Mouse (Mus musculus): ENCODE data around the gene Wdr46. TPM values are rescaled to one million over a fixed set of nuclear protein-coding genes. Genes with fewer than 3 reads are reported as not detected.

Wdr46 gene
- polyA plus RNA-seq, 1 experiment from 2014 or later: 20.1 TPM

DNA sequence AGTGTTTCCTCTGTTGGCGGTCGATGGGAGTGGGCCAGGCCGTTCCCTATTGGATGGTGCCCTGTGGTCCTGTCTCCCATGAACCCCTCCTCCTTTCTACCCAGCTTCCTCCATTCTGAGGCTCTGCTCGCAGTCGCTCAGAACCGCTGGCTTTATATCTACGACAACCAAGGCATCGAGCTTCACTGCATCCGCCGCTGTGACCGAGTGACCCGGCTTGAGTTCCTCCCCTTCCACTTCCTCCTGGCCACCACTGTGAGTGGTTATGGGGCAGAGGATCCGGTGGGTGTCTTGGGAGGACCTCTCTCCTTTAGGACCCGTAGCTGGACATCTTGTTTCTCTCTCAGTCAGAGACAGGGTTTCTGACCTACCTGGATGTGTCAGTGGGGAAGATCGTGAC is 3.0 kb downstream of the Wdr46 start:
- H3K4me3 ChIP-seq (replicated peaks; ENCODE audit: low read depth, low read length): no peak overlapping the region
- H3K4me2 ChIP-seq (ENCODE audit: low read length): no peak overlapping the region
- peaks cover 7% of the 10 kb centered on the region; the same call in 1 of the 2 replicates for H3K4me1 ChIP-seq (replicated peaks; ENCODE audit: insufficient read depth, low read length)
- DNase-seq (ENCODE audit: low spot score) (no peak), ATAC-seq (replicated peaks; ENCODE audit: low FRiP score, low read depth) (no peak)
- H3K36me3 ChIP-seq (ENCODE audit: insufficient read depth, low read length): peaks cover 10% of the 10 kb centered on the region; the same call in 1 of the 2 replicates
- no peaks in the 10 kb centered on the region for H3K27me3 ChIP-seq (ENCODE audit: insufficient read depth, low read length)
- WGBS: 92% methylated on average over 15 of the region's 15 CpGs
- H3K27ac ChIP-seq: no peak overlapping the region
- no peak for TF ChIP-seq CTCF (IDR thresholded peaks at IDR 0.05; ENCODE audit: low read depth)
- no peak overlapping the region for H3K9ac ChIP-seq (ENCODE audit: low read depth, low read length)
- H3K9me3 ChIP-seq (replicated peaks; ENCODE audit: low read length): no peaks in the 10 kb centered on the region

DNA sequence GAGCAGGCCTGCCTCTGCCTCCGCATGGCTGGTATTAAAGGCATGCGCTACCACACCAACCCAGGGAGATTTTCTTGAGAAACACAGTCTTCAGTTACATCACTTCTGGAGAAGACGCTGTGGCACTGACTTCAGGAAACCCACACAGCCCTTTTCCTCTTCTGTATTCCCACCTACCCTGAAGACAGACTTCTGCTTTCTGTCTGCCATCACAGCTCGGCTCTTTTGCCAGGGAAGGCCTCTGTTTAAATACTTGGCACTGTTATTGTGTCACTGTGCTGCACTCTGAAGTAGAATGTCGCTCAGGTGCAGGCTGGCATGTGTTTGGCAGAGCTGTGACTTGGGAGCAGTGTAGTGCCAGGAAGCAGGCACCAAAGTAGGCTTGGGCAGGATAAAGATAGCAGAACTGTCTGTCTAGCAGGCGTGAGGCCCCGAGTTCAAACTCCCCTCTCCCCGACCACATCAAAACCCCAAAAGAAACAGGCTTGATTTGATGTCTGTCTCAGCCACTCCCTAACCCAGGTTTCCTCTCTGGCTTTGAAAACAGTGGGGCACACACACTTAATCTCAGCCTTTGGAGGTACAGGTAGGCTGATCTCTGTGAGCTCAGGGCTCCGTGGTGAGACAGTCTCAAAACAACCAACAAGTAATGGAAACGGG is 7.1 kb downstream of the Wdr46 start:
- H3K27me3 ChIP-seq (ENCODE audit: insufficient read depth, low read length): no peaks in the 10 kb centered on the region
- peaks cover 13% of the 10 kb centered on the region; the same call in 1 of the 2 replicates for H3K4me1 ChIP-seq (replicated peaks; ENCODE audit: insufficient read depth, low read length)
- 86% methylated on average over 10 of the region's 10 CpGs for WGBS
- no peak for ATAC-seq (replicated peaks; ENCODE audit: low FRiP score, low read depth)
- H3K4me2 ChIP-seq (ENCODE audit: low read length): no peak overlapping the region
- no peak for TF ChIP-seq CTCF (IDR thresholded peaks at IDR 0.05; ENCODE audit: low read depth)
- H3K9me3 ChIP-seq (replicated peaks; ENCODE audit: low read length): no peaks in the 10 kb centered on the region
- H3K9ac ChIP-seq (ENCODE audit: low read depth, low read length): no peak overlapping the region
- H3K36me3 ChIP-seq (ENCODE audit: insufficient read depth, low read length): peaks cover 17% of the 10 kb centered on the region; the same call in 1 of the 2 replicates
- no peak for DNase-seq (ENCODE audit: low spot score)
- H3K4me3 ChIP-seq (replicated peaks; ENCODE audit: low read depth, low read length): no peak overlapping the region
- H3K27ac ChIP-seq: no peak overlapping the region

DNA sequence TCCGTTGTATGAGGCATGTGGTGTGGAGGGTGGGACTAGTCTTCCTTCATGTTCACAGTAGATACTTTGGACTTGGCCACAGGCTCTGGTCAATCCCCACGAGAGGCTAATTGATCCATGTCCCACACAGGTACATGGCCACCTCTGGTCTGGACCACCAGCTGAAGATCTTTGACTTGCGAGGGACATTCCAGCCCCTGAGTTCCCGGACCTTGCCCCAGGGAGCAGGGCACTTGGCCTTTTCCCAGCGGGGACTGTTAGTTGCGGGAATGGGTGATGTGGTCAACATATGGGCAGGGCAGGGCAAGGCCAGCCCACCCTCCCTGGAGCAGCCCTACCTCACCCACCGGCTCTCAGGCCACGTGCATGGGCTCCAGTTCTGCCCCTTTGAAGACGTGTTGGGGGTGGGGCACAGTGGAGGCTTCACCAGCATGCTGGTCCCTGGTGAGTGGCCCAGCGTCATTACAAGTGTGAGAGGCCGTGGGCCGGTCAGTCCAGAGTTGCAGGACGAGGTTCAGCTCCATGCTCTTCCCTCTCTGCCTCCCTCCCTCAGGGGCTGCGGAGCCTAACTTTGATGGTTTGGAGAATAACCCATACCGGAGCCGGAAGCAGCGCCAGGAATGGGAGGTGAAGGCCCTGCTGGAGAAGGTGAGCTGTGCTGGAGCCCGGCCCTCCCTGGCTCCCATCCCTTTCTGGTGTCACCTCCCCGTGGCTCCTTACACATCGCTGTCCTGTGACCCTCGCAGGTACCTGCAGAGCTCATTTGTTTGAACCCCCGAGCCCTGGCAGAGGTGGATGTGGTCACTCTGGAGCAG is 7.8 kb downstream of the Wdr46 start:
- no peak overlapping the region for H3K9ac ChIP-seq (ENCODE audit: low read depth, low read length)
- no peak overlapping the region for H3K4me2 ChIP-seq (ENCODE audit: low read length)
- no peaks in the 10 kb centered on the region for H3K9me3 ChIP-seq (replicated peaks; ENCODE audit: low read length)
- 84% methylated on average over 22 of the region's 22 CpGs for WGBS
- ATAC-seq (replicated peaks; ENCODE audit: low FRiP score, low read depth): no peak
- peaks cover 22% of the 10 kb centered on the region; the same call in 1 of the 2 replicates for H3K36me3 ChIP-seq (ENCODE audit: insufficient read depth, low read length)
- H3K4me3 ChIP-seq (replicated peaks; ENCODE audit: low read depth, low read length): no peak overlapping the region
- H3K4me1 ChIP-seq (replicated peaks; ENCODE audit: insufficient read depth, low read length): peaks cover 17% of the 10 kb centered on the region
- no peaks in the 10 kb centered on the region for H3K27me3 ChIP-seq (ENCODE audit: insufficient read depth, low read length)
- no peak for TF ChIP-seq CTCF (IDR thresholded peaks at IDR 0.05; ENCODE audit: low read depth)
- no peak overlapping the region for H3K27ac ChIP-seq
- no peak for DNase-seq (ENCODE audit: low spot score)

DNA sequence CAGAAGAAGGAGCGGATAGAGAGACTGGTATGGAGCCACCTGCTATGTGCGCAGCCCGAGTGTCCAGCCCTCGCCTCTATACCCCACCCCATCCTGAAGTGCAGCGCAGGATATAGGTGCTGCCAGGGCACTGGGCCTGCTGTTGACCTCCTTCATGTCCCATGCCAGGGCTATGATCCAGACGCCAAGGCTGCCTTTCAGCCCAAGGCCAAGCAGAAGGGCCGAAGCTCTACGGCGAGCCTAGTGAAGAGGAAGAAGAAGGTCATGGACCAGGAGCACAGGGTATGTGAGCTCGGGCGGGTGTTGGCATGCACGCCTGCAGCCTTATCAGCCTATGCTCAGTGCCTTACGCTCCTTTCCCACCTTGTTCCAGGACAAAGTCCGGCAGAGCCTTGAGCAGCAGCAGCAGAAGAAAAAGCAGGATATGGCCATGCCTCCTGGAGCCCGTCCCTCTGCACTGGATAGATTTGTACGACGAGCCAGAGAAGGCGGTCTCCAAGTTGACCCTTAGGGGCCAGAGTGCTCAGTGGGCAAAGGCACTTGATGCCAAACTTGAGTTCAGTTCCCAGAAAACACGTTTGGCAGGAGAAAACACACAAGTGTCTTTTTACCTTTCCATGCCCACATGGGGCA is 8.6 kb downstream of the Wdr46 start:
- ATAC-seq (replicated peaks; ENCODE audit: low FRiP score, low read depth) (no peak), DNase-seq (ENCODE audit: low spot score) (no peak)
- 91% methylated on average over 19 of the region's 19 CpGs for WGBS
- Histone ChIP-seq H3K4me1 (replicated peaks; ENCODE audit: insufficient read depth, low read length) (peaks cover 22% of the 10 kb centered on the region), H3K9ac (ENCODE audit: low read depth, low read length) (no peak overlapping the region), H3K27me3 (ENCODE audit: insufficient read depth, low read length) (no peaks in the 10 kb centered on the region), H3K27ac (no peak overlapping the region), H3K9me3 (replicated peaks; ENCODE audit: low read length) (no peaks in the 10 kb centered on the region), H3K4me2 (ENCODE audit: low read length) (no peak overlapping the region), H3K36me3 (ENCODE audit: insufficient read depth, low read length) (peaks cover 28% of the 10 kb centered on the region; the same call in 1 of the 2 replicates), H3K4me3 (replicated peaks; ENCODE audit: low read depth, low read length) (no peak overlapping the region)
- no peak for TF ChIP-seq CTCF (IDR thresholded peaks at IDR 0.05; ENCODE audit: low read depth)

DNA sequence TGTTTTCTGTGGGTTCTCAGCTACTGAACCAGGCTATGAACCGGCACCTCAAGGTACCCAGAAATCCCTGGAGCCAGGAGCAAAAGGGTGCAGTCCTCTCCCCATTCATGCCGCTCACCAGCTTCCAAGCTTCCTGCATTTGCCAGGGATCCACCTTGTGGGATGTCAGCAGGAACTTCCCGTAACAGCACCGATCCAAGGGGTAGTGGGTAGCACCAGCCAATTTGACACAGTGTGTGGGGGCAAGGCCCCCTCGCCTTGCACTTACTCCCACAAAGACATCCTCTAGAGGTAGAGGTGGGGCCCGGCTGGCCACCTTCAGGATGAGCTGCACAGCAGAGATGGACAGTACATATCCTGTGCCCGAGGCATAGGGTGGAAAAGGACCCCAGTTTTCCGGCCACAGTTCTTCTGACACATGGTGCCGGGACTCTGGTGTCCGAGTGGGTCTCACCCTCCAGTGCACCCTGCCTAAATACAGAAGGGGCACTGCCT is 9.7 kb downstream of the Wdr46 start:
- TF ChIP-seq CTCF (IDR thresholded peaks at IDR 0.05; ENCODE audit: low read depth): no peak
- H3K9ac ChIP-seq (ENCODE audit: low read depth, low read length): peak overlapping the region; percentile 66
- peak overlapping the region; percentile 43 for H3K4me3 ChIP-seq (replicated peaks; ENCODE audit: low read depth, low read length)
- no peak for ATAC-seq (replicated peaks; ENCODE audit: low FRiP score, low read depth)
- 70% methylated on average over 10 of the region's 10 CpGs for WGBS
- H3K36me3 ChIP-seq (ENCODE audit: insufficient read depth, low read length): peaks cover 25% of the 10 kb centered on the region; the same call in 1 of the 2 replicates
- no peaks in the 10 kb centered on the region for H3K27me3 ChIP-seq (ENCODE audit: insufficient read depth, low read length)
- no peak for DNase-seq (ENCODE audit: low spot score)
- peak overlapping the region; percentile 89; the same call in 1 of the 2 replicates for H3K27ac ChIP-seq
- H3K9me3 ChIP-seq (replicated peaks; ENCODE audit: low read length): no peaks in the 10 kb centered on the region
- peak overlapping the region; percentile 86 for H3K4me2 ChIP-seq (ENCODE audit: low read length)
- peaks cover 29% of the 10 kb centered on the region for H3K4me1 ChIP-seq (replicated peaks; ENCODE audit: insufficient read depth, low read length)
